Mouse (Mus musculus) megakaryocyte, embryonic 14.5 days (primary cell): ENCODE data around the gene Dazap1. TPM values are rescaled to one million over a fixed set of nuclear protein-coding genes. Genes with fewer than 3 reads are reported as not detected.
"Not testable (repeated sequence)": the region's sequence is repeated elsewhere in the genome, so short reads cannot be mapped to it uniquely, and the experiment has no call there.

Source experiments
- H3K27me3 ChIP-seq: replicated peaks from 2 replicates; pipeline ENCODE3; 2012; ENCODE audit warnings: inconsistent platforms
- H3K36me3 ChIP-seq: replicated peaks from 2 replicates; pipeline ENCODE3; 2012; ENCODE audit warnings: low read length, inconsistent platforms, mixed read lengths
- H3K4me1 ChIP-seq: 2 replicates; pipeline ENCODE4 v1.6.1; 2012; ENCODE audit warnings: inconsistent platforms
- H3K4me3 ChIP-seq: replicated peaks from 2 replicates; pipeline ENCODE3; 2012; ENCODE audit warnings: moderate library complexity, mild to moderate bottlenecking, inconsistent platforms
- H3K9me3 ChIP-seq: 2 replicates; pipeline ENCODE4 v1.6.1; 2012; ENCODE audit warnings: inconsistent platforms
- FLI1 ChIP-seq: IDR thresholded peaks from 2 replicates; pipeline ENCODE4 v1.6.1; 2012; ENCODE audit warnings: low read length, inconsistent platforms, mixed read lengths
- GATA1 ChIP-seq: IDR thresholded peaks from 3 replicates; pipeline ENCODE4 v1.6.1; 2012; ENCODE audit warnings: mixed read lengths, low read length, inconsistent platforms, borderline replicate concordance
- polyA plus RNA-seq: library from polyadenylated mRNA; stranded (reverse); fragments of >175 nt; gene quantifications from 2 replicates; pipeline ENCODE4 v1.2.3, GENCODE M21; 2012; ENCODE audit warnings: low replicate concordance; ENCODE audit not compliant: insufficient read depth

Gene Dazap1
- polyA plus RNA-seq, 1 experiment: 552 TPM

DNA sequence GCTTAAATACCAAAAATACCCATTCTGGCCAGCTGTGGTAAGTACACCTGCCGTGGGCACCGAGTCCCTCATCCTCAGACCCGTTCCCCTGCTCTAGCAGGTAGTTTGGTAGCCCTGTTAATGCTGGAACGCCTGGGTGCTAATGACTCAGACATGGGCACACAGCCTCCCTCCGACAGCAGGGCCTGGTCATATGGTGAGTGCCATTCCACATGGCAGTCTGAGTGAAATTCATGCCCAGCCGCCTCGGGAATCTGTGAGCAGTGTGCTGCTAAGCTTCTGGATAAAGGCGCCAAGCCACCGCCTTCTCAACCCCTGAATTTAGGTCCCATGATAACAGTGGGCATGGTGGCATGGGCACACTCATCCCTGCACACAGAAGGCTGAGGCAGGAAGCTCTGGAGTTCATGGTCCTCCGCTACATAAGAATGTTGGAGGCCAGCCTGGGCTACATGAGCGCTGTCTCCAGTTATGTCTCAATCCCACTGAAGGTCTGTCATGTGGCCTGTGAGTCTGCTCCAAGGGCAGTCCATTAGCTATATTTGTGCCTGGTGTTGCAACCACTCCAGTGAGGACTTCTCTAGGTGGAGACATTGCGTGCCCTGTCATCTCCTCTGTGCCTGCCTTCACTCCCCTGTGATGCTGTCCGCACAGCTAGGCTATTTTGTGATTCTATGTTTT, 25.0 kb upstream of the Dazap1 start:
- Histone ChIP-seq H3K4me1 (peaks cover 26% of the 10 kb centered on the region; the same call in 1 of the 2 replicates), H3K27me3 (no peaks in the 10 kb centered on the region), H3K9me3 (no peaks in the 10 kb centered on the region), H3K36me3 (peaks cover 98% of the 10 kb centered on the region), H3K4me3 (no peak overlapping the region)
- TF ChIP-seq FLI1 (no peak), GATA1 (no peak)

DNA sequence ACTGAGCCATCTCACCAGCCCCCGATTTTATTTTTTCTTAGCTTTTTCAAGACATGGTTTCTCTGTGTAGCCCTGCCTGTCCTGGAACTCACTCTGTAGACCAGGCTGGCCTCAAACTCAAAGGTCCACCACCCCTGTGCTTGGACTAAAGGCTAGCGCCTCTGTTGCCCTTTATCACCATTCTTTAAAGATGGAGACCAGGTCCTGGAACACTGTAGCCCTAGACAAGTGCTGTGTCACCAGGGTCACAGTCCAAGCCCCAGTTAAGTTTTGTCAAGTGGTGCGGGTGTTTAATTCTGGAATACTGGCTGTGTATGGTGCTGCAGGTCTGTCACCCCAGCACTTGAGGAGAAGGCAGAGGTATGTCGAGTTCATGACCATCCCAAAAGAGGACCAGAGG, 24.3 kb upstream of the Dazap1 start:
- H3K4me3 ChIP-seq: no peak overlapping the region
- no peak for TF ChIP-seq FLI1
- no peak for TF ChIP-seq GATA1
- peaks cover 97% of the 10 kb centered on the region for H3K36me3 ChIP-seq

DNA sequence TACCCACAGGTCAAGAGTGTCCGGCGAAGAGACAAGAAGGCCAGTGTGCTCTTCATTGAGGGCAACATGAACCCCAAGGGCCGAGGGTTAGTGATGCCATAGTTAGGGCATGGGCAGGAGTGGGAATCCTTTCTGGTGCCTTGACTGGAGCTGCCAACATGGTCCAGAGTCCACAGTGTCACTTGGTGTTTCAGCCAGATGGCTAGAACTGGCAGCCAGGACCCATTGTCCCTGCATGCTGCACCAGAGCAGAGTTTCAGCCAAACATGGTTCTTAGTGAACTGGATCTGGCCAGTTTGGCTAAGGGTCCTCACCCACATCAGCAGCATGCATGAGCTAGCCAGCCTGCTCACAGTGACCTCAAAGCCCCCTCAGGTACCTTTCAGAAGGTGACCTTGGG, 23.0 kb upstream of the Dazap1 start:
- TF ChIP-seq GATA1 (no peak), FLI1 (no peak)
- no peaks in the 10 kb centered on the region for H3K27me3 ChIP-seq
- peaks cover 97% of the 10 kb centered on the region for H3K36me3 ChIP-seq
- H3K4me1 ChIP-seq: peaks cover 19% of the 10 kb centered on the region; the same call in 1 of the 2 replicates
- H3K4me3 ChIP-seq: no peak overlapping the region
- H3K9me3 ChIP-seq: no peaks in the 10 kb centered on the region

More for the DNA sequence above, 24.3 kb upstream of the Dazap1 start:
- Histone ChIP-seq H3K4me1 (peaks cover 21% of the 10 kb centered on the region; the same call in 1 of the 2 replicates), H3K27me3 (no peaks in the 10 kb centered on the region), H3K9me3 (no peaks in the 10 kb centered on the region)

DNA sequence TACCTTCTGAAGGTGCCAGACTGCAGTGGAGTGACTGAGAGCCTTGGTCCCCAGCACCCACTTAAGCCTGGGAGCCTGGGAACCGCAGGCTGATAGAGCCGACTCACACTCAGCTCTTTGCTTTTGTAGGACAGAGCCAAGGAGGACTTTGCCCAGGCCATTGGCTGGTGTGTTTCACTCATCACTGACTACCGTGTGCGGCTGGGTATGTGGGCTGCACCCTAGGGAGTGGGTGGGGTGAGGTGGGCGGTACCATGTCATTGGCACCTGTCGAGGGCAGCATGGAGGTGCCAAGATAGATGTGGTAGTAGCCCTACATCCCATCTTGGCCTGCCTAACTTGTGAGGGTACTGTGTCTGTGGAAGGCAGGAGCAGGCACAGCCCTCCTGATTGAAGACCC, 21.5 kb upstream of the Dazap1 start:
- Histone ChIP-seq H3K4me3 (no peak overlapping the region), H3K27me3 (no peaks in the 10 kb centered on the region), H3K9me3 (no peaks in the 10 kb centered on the region), H3K4me1 (peaks cover 18% of the 10 kb centered on the region; the same call in 1 of the 2 replicates), H3K36me3 (peaks cover 97% of the 10 kb centered on the region)
- no peak for TF ChIP-seq GATA1

DNA sequence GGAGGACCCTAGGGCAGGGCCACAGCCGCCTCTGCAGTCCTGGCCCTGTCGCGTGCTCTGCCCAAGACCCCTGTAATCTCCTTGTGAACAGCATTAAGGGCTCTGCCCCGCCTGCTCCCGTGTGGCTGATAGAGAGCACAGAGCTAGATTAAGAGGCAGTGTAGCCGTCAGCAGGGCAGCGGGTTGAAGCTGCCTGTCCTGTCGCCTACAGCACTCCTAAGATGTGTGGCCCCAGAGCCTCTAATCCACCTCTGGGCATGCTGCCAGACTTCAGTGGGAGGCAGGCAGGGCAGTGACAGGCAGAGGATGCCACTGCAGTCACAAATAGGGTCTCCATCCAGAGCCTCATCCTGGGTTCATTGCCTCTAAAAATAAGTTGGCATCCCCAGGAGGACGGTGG, 19.2 kb upstream of the Dazap1 start:
- Histone ChIP-seq H3K27me3 (peaks cover 2% of the 10 kb centered on the region), H3K4me3 (no peak overlapping the region), H3K4me1 (peaks cover 34% of the 10 kb centered on the region), H3K36me3 (peaks cover 76% of the 10 kb centered on the region), H3K9me3 (no peaks in the 10 kb centered on the region)
- TF ChIP-seq FLI1: no peak
- no peak for TF ChIP-seq GATA1

DNA sequence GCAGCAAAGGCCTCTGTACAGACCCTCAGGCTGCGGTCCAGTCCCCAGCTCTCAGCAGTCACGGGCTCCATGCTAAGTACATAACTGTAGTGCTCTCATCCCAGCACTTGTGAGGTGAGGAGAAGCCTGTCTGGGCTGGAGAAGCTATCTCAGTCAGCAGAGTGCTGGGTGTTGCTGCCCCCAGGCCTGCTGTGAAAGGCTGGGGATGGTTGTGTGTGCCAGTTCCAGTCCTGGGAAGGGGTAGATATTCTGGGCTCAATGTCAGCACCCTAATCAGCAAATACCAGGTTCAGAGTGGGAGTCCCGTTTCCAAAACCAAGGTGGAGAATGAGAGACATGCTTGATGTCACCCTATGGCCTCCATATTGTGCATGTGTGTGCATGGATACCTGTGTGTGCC, 18.7 kb upstream of the Dazap1 start:
- peaks cover 30% of the 10 kb centered on the region for H3K4me1 ChIP-seq
- H3K27me3 ChIP-seq: peaks cover 2% of the 10 kb centered on the region
- H3K4me3 ChIP-seq: no peak overlapping the region
- no peaks in the 10 kb centered on the region for H3K9me3 ChIP-seq
- H3K36me3 ChIP-seq: peaks cover 71% of the 10 kb centered on the region
- TF ChIP-seq GATA1 (no peak), FLI1 (no peak)

DNA sequence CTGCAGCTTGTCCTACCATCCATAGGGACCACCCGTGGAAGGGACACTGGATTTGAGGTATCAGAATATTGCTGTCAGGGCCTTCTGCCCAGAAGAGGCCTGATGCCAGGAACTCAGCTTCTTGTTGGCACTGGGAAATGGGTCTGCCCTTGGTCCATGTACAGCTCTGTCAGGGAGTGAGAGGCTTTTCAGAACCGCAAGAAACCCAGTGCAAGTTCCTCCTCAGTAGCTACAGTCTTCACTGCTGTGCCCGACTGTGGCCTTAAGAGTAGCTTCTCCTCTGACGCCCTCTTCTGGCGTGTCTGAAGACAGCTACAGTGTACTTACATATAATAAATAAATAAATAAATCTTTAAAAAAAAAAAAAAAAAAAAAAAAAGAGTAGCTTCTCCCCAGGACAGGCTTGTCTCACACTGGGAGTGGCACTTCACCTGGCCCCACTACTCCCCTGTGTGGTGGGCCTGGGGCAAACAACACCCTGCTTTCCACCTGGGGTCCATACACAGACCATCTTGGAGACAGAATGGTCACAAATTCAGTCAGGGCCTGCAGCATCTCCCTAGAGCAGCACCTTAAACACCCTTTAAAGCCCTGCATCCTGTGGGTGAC, 16.4 kb upstream of the Dazap1 start:
- peaks cover 2% of the 10 kb centered on the region for H3K27me3 ChIP-seq
- no peak for TF ChIP-seq FLI1
- TF ChIP-seq GATA1: no peak
- no peaks in the 10 kb centered on the region for H3K9me3 ChIP-seq
- H3K4me3 ChIP-seq: no peak overlapping the region
- peaks cover 39% of the 10 kb centered on the region for H3K4me1 ChIP-seq
- H3K36me3 ChIP-seq: peaks cover 48% of the 10 kb centered on the region

DNA sequence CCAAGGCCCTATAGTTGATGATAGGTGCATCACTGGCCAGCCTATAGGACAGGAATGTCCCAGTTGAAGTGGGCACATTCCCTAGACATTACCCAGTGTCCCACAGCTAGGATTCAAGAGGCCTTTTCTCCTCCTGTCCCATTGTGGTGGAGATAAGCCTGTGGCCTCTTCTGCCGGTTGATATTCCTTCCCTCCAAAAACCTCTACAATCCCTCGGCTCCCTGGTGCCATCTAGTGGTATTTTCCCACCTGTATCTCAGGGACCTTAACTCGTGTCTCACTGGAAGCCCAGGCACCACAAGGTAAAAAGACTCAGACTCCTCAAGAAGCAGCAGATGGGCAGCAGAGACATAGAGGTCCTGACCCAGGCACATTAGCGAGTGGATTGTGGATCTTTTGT, 15.7 kb upstream of the Dazap1 start:
- H3K9me3 ChIP-seq: no peaks in the 10 kb centered on the region
- peaks cover 2% of the 10 kb centered on the region for H3K27me3 ChIP-seq
- peaks cover 41% of the 10 kb centered on the region for H3K36me3 ChIP-seq
- peaks cover 46% of the 10 kb centered on the region for H3K4me1 ChIP-seq
- peak overlapping the region; percentile 80 for H3K4me3 ChIP-seq
- peak; percentile 55; the same call in 1 of the 3 replicates for TF ChIP-seq GATA1
- no peak for TF ChIP-seq FLI1

DNA sequence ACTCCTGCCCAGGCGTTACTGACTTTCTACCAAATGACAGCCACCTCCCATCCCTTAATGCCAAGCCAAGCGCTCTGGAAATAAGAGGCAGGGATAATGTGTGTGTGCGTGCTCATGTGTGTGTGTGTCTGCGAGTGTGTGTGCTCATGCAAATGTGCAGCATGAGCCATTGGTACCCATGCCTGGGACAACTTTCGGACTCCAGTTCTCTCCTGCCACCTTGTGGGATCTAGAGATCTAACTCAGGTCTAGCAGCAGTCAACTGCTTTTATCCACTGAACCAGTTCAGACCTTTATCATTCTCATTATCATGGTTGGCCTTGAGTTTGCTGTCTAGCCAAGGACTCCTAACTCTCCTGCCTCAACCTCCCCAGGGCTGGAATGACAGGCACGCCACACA, 13.4 kb upstream of the Dazap1 start:
- Histone ChIP-seq H3K4me3 (peak overlapping the region; percentile 21), H3K9me3 (no peaks in the 10 kb centered on the region), H3K4me1 (peaks cover 66% of the 10 kb centered on the region), H3K36me3 (peaks cover 41% of the 10 kb centered on the region), H3K27me3 (peaks cover 2% of the 10 kb centered on the region)
- TF ChIP-seq GATA1 (no peak), FLI1 (no peak)

DNA sequence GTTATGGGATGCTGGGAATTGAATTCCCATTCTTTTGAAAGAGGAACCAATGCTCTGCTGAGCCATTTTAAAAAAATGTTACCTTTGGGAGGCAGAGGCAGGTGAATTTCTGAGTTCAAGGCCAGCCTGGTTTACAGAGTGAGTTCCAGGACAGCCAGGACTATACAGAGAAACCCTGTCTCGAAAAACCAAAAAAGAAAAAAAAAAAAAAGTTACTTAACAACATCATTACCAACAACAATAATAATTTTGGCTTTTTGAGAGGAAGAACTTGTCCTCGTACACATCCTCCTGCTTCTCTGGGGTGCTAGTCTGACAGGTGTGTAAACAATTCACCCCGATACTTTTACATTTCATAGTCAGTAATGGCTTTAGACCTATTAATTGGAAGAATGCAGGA, 12.8 kb upstream of the Dazap1 start:
- H3K4me3 ChIP-seq: peak overlapping the region; percentile 96
- peaks cover 41% of the 10 kb centered on the region for H3K36me3 ChIP-seq

More for the DNA sequence above, 12.8 kb upstream of the Dazap1 start:
- not testable (repeated sequence) for H3K9me3 ChIP-seq, H3K27me3 ChIP-seq
- peaks cover 69% of the 10 kb centered on the region for H3K4me1 ChIP-seq
